Mouse (Mus musculus) lung, adult 2 months (tissue): Measurements from ENCODE around the gene Hhat.

ENCODE experiments used
- CTCF ChIP-seq: fragments of 200-500 bp; IDR thresholded peaks from 2 replicates; pipeline ENCODE4 v1.5.1; 2011; ENCODE audit warnings: mild to moderate bottlenecking, low read length, control low read depth; ENCODE audit not compliant: insufficient read depth
- POLR2A ChIP-seq: fragments of 200-500 bp; IDR thresholded peaks from 2 replicates; pipeline ENCODE4 v1.6.1; 2011; ENCODE audit warnings: low read depth, mild to moderate bottlenecking, control low read depth, low read length, borderline replicate concordance; ENCODE audit errors: extremely low read depth

DNA sequence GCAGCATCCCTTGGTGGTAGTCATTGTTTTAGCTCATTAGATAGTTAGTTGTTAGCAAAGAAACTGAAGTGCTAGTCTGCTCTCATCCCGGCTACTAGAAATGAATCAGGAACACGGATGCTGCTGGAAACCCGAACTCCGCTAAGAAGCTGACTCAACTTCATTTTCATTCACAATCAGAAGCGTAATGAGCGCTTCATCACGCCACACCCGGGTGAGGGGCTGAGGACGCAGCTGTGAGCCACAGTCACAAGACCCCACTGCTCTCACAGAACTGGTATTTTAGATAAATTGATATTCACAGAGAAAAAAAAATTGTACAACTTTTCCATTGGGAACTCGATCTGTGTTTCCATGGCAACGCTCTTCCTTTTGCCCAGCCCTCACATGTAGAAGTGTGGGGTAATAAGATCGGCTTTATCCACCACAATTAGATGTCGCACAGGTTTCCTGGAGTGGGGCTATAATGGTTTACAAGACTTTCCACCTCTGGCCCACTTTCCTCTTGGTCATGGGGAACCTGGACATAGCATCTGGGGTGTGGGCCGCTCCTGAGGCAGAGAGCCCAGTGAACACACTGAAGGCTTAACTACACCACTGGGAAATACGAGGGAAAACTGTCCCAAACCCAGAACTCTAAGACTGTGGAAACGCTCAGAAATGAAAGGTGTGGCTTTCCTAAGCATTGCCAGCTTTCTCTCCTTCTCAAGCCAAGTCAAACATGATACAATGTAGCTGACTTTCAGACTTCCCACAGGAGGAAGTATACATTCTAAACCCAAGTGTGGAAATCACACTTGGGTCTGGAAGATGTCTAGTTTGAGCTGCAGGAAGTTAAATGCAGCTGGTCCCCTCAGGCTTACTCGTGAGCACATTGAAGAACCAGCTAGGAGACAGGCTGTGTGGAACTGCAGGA lies 14.3 kb upstream of the Hhat start:
- TF ChIP-seq CTCF, result no peak
- TF ChIP-seq POLR2A, result no peak
